Mouse (Mus musculus) splenic B cell, adult 2 months (primary cell): ENCODE data around the gene Glrx.

Source experiments
- DNase-seq: peaks from one replicate; pipeline ENCODE4 v3.0.0-alpha.2; 2011; ENCODE audit warnings: low read depth, low spot score
- H3K27me3 ChIP-seq: 2 replicates; pipeline ENCODE4 v1.6.1; 2012; ENCODE audit warnings: mild to moderate bottlenecking, low read length, moderate library complexity, mixed read lengths; ENCODE audit not compliant: control insufficient read depth, poor library complexity, insufficient read depth, severe bottlenecking
- H3K36me3 ChIP-seq: 2 replicates; pipeline ENCODE4 v1.6.1; 2012; ENCODE audit warnings: mild to moderate bottlenecking, low read length, moderate library complexity, mixed read lengths; ENCODE audit not compliant: control insufficient read depth, poor library complexity, insufficient read depth, severe bottlenecking

Glrx gene

GRCm38 (mm10) chr13:75823201-75823600 is 16.5 kb upstream of the Glrx start:
- H3K27me3 ChIP-seq: no peaks in the 10 kb centered on the region
- H3K36me3 ChIP-seq: no peaks in the 10 kb centered on the region
- DNase-seq: no peak

- H3K27me3 ChIP-seq: no peaks in the 10 kb centered on the region
- H3K36me3 ChIP-seq: no peaks in the 10 kb centered on the region
- DNase-seq: no peak
Measured at GRCm38 (mm10) chr13:75824611-75825319, 14.9 kb upstream of the Glrx start.

GRCm38 (mm10) chr13:75825388-75825787 is 14.3 kb upstream of the Glrx start:
- Histone ChIP-seq H3K36me3 (no peaks in the 10 kb centered on the region), H3K27me3 (no peaks in the 10 kb centered on the region)
- peak; percentile 11 for DNase-seq

GRCm38 (mm10) chr13:75830708-75831107 is 9.0 kb upstream of the Glrx start:
- H3K27me3 ChIP-seq: no peaks in the 10 kb centered on the region
- H3K36me3 ChIP-seq: no peaks in the 10 kb centered on the region
- DNase-seq: no peak

GRCm38 (mm10) chr13:75831710-75832109 is 8.0 kb upstream of the Glrx start:
- Histone ChIP-seq H3K27me3 (no peaks in the 10 kb centered on the region), H3K36me3 (no peaks in the 10 kb centered on the region)
- no peak for DNase-seq

GRCm38 (mm10) chr13:75832697-75833096 is 7.0 kb upstream of the Glrx start:
- H3K36me3 ChIP-seq: no peaks in the 10 kb centered on the region
- DNase-seq: no peak
- H3K27me3 ChIP-seq: no peaks in the 10 kb centered on the region

GRCm38 (mm10) chr13:75833499-75833898 is 6.2 kb upstream of the Glrx start:
- no peak for DNase-seq
- Histone ChIP-seq H3K36me3 (no peaks in the 10 kb centered on the region), H3K27me3 (no peaks in the 10 kb centered on the region)

GRCm38 (mm10) chr13:75835461-75835860 is 4.2 kb upstream of the Glrx start:
- Histone ChIP-seq H3K27me3 (no peaks in the 10 kb centered on the region), H3K36me3 (no peaks in the 10 kb centered on the region)

GRCm38 (mm10) chr13:75838506-75838905 is 1.2 kb upstream of the Glrx start:
- no peaks in the 10 kb centered on the region for H3K27me3 ChIP-seq
- DNase-seq: no peak
- H3K36me3 ChIP-seq: no peaks in the 10 kb centered on the region

More at GRCm38 (mm10) chr13:75835461-75835860, 4.2 kb upstream of the Glrx start:
- no peak for DNase-seq

- Histone ChIP-seq H3K27me3 (no peaks in the 10 kb centered on the region), H3K36me3 (no peaks in the 10 kb centered on the region)
- DNase-seq: no peak
Measured at GRCm38 (mm10) chr13:75840752-75841285, 1.2 kb downstream of the Glrx start.

GRCm38 (mm10) chr13:75841950-75842349 is 2.3 kb downstream of the Glrx start:
- Histone ChIP-seq H3K36me3 (no peaks in the 10 kb centered on the region), H3K27me3 (no peaks in the 10 kb centered on the region)
- DNase-seq: no peak

GRCm38 (mm10) chr13:75843331-75843730 is 3.7 kb downstream of the Glrx start:
- H3K36me3 ChIP-seq: no peaks in the 10 kb centered on the region
- no peaks in the 10 kb centered on the region for H3K27me3 ChIP-seq
- no peak for DNase-seq

GRCm38 (mm10) chr13:75843993-75844683 is 4.5 kb downstream of the Glrx start:
- peak; percentile 12 for DNase-seq
- no peaks in the 10 kb centered on the region for H3K36me3 ChIP-seq
- H3K27me3 ChIP-seq: no peaks in the 10 kb centered on the region

- no peak for DNase-seq
Measured at GRCm38 (mm10) chr13:75844833-75845518, 5.3 kb downstream of the Glrx start.

More at GRCm38 (mm10) chr13:75844833-75845518, 5.3 kb downstream of the Glrx start:
- H3K36me3 ChIP-seq: no peaks in the 10 kb centered on the region
- no peaks in the 10 kb centered on the region for H3K27me3 ChIP-seq
